31 mouse cellular contexts compared by ENCODE assay signal in genomic region chr7:135543033-135543432, GRCm38 (mm10). TPM values are rescaled to one million over a fixed set of nuclear protein-coding genes. Genes with fewer than 3 reads are reported as not detected.
DNase-seq lines count a peak whose midpoint lies in the region; ATAC-seq and TF ChIP-seq lines count a peak whose summit lies in the region.
"Had no signal": no experiment of that assay in that cellular context is flagged by ENCODE, and none has a peak within 500 bp of the region (broad histone marks: within the 10 kb centered on the region; RNA-seq: fewer than 3 reads in every experiment).

No protein-coding gene starts in this region.

- no peaks in the 10 kb centered on the region for H3K27me3 ChIP-seq in hindbrain, embryonic 16.5 days (replicated peaks; ENCODE audit: control insufficient read depth, insufficient read depth, low read length)
- peaks cover 12% of the 10 kb centered on the region for H3K27me3 ChIP-seq in hindbrain, embryonic 11.5 days (ENCODE audit: control insufficient read depth, insufficient read depth, low read length)
- H3K27me3 ChIP-seq in limb, embryonic 15.5 days: peaks cover 20% of the 10 kb centered on the region; the same call in 1 of the 2 replicates
- H3K27me3 ChIP-seq in limb, embryonic 10.5 days (ENCODE audit: low read depth, poor library complexity, severe bottlenecking): peaks cover 28% of the 10 kb centered on the region

- H3K36me3 ChIP-seq in hindbrain, embryonic 16.5 days (ENCODE audit: control insufficient read depth, insufficient read depth, low read length): no peaks in the 10 kb centered on the region
- H3K36me3 ChIP-seq in hindbrain, embryonic 11.5 days (ENCODE audit: control insufficient read depth, insufficient read depth, low read length): no peaks in the 10 kb centered on the region
- H3K36me3 ChIP-seq in limb, embryonic 15.5 days: no peaks in the 10 kb centered on the region
- H3K36me3 ChIP-seq in limb, embryonic 10.5 days: no peaks in the 10 kb centered on the region
- H3K36me3 ChIP-seq: heart, embryonic 10.5 days; heart, embryonic 15.5 days; lung, embryonic 15.5 days; midbrain, embryonic 13.5 days; neural tube, embryonic 15.5 days had no signal

- WGBS in hindbrain, embryonic 16.5 days: 51% methylated on average over 3 of the region's 3 CpGs
- 69% methylated on average over 2 of the region's 3 CpGs for WGBS in hindbrain, embryonic 11.5 days
- WGBS in limb, embryonic 15.5 days: 57% methylated on average over 2 of the region's 3 CpGs
- 79% methylated on average over 3 of the region's 3 CpGs for WGBS in limb, embryonic 10.5 days

- no peak overlapping the region for H3K4me3 ChIP-seq in hindbrain, embryonic 16.5 days (ENCODE audit: low read length)
- H3K4me3 ChIP-seq in hindbrain, embryonic 11.5 days (ENCODE audit: low read depth, low read length): no peak overlapping the region
- H3K4me3 ChIP-seq in limb, embryonic 15.5 days: no peak overlapping the region
- H3K4me3 ChIP-seq in limb, embryonic 10.5 days: no peak overlapping the region
- H3K4me3 ChIP-seq: forebrain, embryonic 13.5 days; heart, embryonic 10.5 days; heart, embryonic 15.5 days; lung, embryonic 15.5 days; midbrain, embryonic 13.5 days; neural tube, embryonic 15.5 days had no signal

- no peak overlapping the region; the same call in 1 of the 2 replicates for H3K27ac ChIP-seq in hindbrain, embryonic 16.5 days (ENCODE audit: low read depth, low read length)
- no peak overlapping the region for H3K27ac ChIP-seq in hindbrain, embryonic 11.5 days (ENCODE audit: low read depth, low read length)
- no peak overlapping the region for H3K27ac ChIP-seq in limb, embryonic 15.5 days
- no peak overlapping the region for H3K27ac ChIP-seq in limb, embryonic 10.5 days
- H3K27ac ChIP-seq: forebrain, embryonic 13.5 days; heart, embryonic 10.5 days; heart, embryonic 15.5 days; liver, embryonic 14.5 days; lung, embryonic 15.5 days; midbrain, embryonic 13.5 days; neural tube, embryonic 15.5 days had no signal

- peaks cover 5% of the 10 kb centered on the region; the same call in 1 of the 2 replicates for H3K4me1 ChIP-seq in hindbrain, embryonic 16.5 days (ENCODE audit: control insufficient read depth, insufficient read depth, low read depth, low read length)
- no peaks in the 10 kb centered on the region for H3K4me1 ChIP-seq in hindbrain, embryonic 11.5 days (replicated peaks; ENCODE audit: control insufficient read depth, insufficient read depth, low read length)
- H3K4me1 ChIP-seq in limb, embryonic 15.5 days: peaks cover 21% of the 10 kb centered on the region
- peaks cover 6% of the 10 kb centered on the region for H3K4me1 ChIP-seq in limb, embryonic 10.5 days

- H3K9me3 ChIP-seq in hindbrain, embryonic 16.5 days (ENCODE audit: control insufficient read depth, low read length): no peaks in the 10 kb centered on the region
- H3K9me3 ChIP-seq in hindbrain, embryonic 11.5 days (ENCODE audit: control insufficient read depth, low read length): no peaks in the 10 kb centered on the region
- no peaks in the 10 kb centered on the region for H3K9me3 ChIP-seq in limb, embryonic 15.5 days
- H3K9me3 ChIP-seq in limb, embryonic 10.5 days (replicated peaks): no peaks in the 10 kb centered on the region
- H3K9me3 ChIP-seq: forebrain, embryonic 13.5 days; heart, embryonic 10.5 days; heart, embryonic 15.5 days; lung, embryonic 15.5 days; midbrain, embryonic 13.5 days; neural tube, embryonic 15.5 days had no signal

- no peak overlapping the region for H3K9ac ChIP-seq in hindbrain, embryonic 16.5 days (ENCODE audit: low read depth, low read length)
- no peak overlapping the region for H3K9ac ChIP-seq in hindbrain, embryonic 11.5 days (ENCODE audit: low read depth, low read length)
- H3K9ac ChIP-seq in limb, embryonic 15.5 days: no peak overlapping the region
- H3K9ac ChIP-seq: forebrain, embryonic 13.5 days; heart, embryonic 15.5 days; liver, embryonic 14.5 days; lung, embryonic 15.5 days; midbrain, embryonic 13.5 days; neural tube, embryonic 15.5 days had no signal

- no peak for TF ChIP-seq CTCF in brain, embryonic 14.5 days (IDR thresholded peaks at IDR 0.05; ENCODE audit: borderline replicate concordance, extremely low read depth, insufficient read depth, insufficient read length)

- no peak for DNase-seq in hindbrain, embryonic 11.5 days (ENCODE audit: low spot score)
- no peak for DNase-seq in limb, embryonic 10.5 days (ENCODE audit: low spot score)
- peak; percentile 11 for DNase-seq in CD4-positive helper T cell, adult 2 months (ENCODE audit: low read depth, low spot score)
- DNase-seq in brain, embryonic 14.5 days (ENCODE audit: low read depth): peak; percentile 30
- no peak for DNase-seq in frontal cortex, postnatal 36 days (ENCODE audit: low spot score in 2 of 2)
- DNase-seq: adrenal gland, postnatal 10 days; cerebellum, adult 2 months; gastrocnemius, postnatal 14 days; heart, adult 11 months; kidney, adult 8-10 months; kidney, postnatal 10 days; liver; right cerebral cortex, adult 18-20 months; spleen, adult 18-20 months had no signal

- no peak overlapping the region for H3K4me2 ChIP-seq in hindbrain, embryonic 16.5 days (ENCODE audit: low read length)
- H3K4me2 ChIP-seq in hindbrain, embryonic 11.5 days (replicated peaks; ENCODE audit: low read depth, low read length): no peak overlapping the region
- no peak overlapping the region for H3K4me2 ChIP-seq in limb, embryonic 15.5 days
- H3K4me2 ChIP-seq: forebrain, embryonic 13.5 days; heart, embryonic 15.5 days; lung, embryonic 15.5 days; midbrain, embryonic 13.5 days; neural tube, embryonic 15.5 days had no signal

- peak; percentile 38; the same call in 1 of the 2 replicates for ATAC-seq in hindbrain, embryonic 16.5 days
- no peak for ATAC-seq in hindbrain, embryonic 11.5 days (ENCODE audit: low FRiP score)
- 0 out of 2 replicates have a peak, but pooled peaks have one; percentile 46 for ATAC-seq in limb, embryonic 15.5 days (ENCODE audit: insufficient number of reproducible peaks, low FRiP score, low TSS enrichment, low read depth)
- no peak for ATAC-seq in monocyte, adult 5-6 weeks (replicated peaks; ENCODE audit: insufficient number of reproducible peaks, low FRiP score, low TSS enrichment, poor library complexity, severe bottlenecking)
- ATAC-seq: forebrain, embryonic 13.5 days; intestine, embryonic 16.5 days; midbrain, embryonic 13.5 days had no signal

- no peak for TF ChIP-seq POLR2A in brain, embryonic 14.5 days (IDR thresholded peaks at IDR 0.05; ENCODE audit: borderline replicate concordance, extremely low read depth, insufficient read depth, insufficient read length, poor library complexity, severe bottlenecking)

RNA-seq across cellular contexts. Expression of gene Ptpre, which starts 5.8 kb away (rescaled TPM):
- 6.9 and 8.1 TPM in 2 replicates for polyA plus RNA-seq in hindbrain, embryonic 16.5 days (2015; fragmentation: Nextera tagmentation; extraction: Ambion mirVana)
- polyA plus RNA-seq in hindbrain, embryonic 11.5 days (2014; fragmentation: Nextera tagmentation; extraction: Ambion mirVana): 0.83 and 1.3 TPM in 2 replicates
- 4.5 and 4.9 TPM in 2 replicates for polyA plus RNA-seq in limb, embryonic 15.5 days (2015; fragmentation: Nextera tagmentation; extraction: Ambion mirVana)
- polyA plus RNA-seq in limb, embryonic 10.5 days (2016; fragmentation: Nextera tagmentation; extraction: Ambion mirVana): 0.58 and 0.64 TPM in 2 replicates
- 3.3 and 6.7 TPM in 2 replicates for polyA plus RNA-seq in brain, embryonic 14.5 days (2012; rRNA removed)
- 157 to 186 TPM (median 183 TPM) in 3 replicates for total RNA-seq in monocyte, adult 5-6 weeks (2017)

RNA-seq across cellular contexts. Expression of gene Clrn3, which starts 14.6 kb away (rescaled TPM):
- not detected in 2 replicates for polyA plus RNA-seq in hindbrain, embryonic 16.5 days (2015; fragmentation: Nextera tagmentation; extraction: Ambion mirVana)
- polyA plus RNA-seq in hindbrain, embryonic 11.5 days (2014; fragmentation: Nextera tagmentation; extraction: Ambion mirVana): not detected in 2 replicates
- polyA plus RNA-seq in limb, embryonic 15.5 days (2015; fragmentation: Nextera tagmentation; extraction: Ambion mirVana): not detected in 2 replicates
- polyA plus RNA-seq in limb, embryonic 10.5 days (2016; fragmentation: Nextera tagmentation; extraction: Ambion mirVana): not detected in 2 replicates
- not detected in 2 replicates for polyA plus RNA-seq in brain, embryonic 14.5 days (2012; rRNA removed)
- total RNA-seq in monocyte, adult 5-6 weeks (2017): not detected in 3 replicates
- total RNA-seq: adrenal gland, postnatal 10 days; gastrocnemius, postnatal 14 days; heart, postnatal 25 days; layer of hippocampus, postnatal 14 days; left cerebral cortex, adult 8-10 months; left cerebral cortex, postnatal 36 days; megakaryocyte-erythroid progenitor cell, adult 5-6 weeks had no signal
- polyA plus RNA-seq: cerebellum, adult 2 months; embryonic facial prominence, embryonic 11.5 days; forebrain, embryonic 13.5 days; heart, embryonic 10.5 days; heart, embryonic 15.5 days; liver, embryonic 14.5 days; midbrain, embryonic 13.5 days; neural tube, embryonic 15.5 days had no signal

Comparison
In these comparisons a context has a peak if more than half of its experiments do, and no peak if none do; other contexts are left out.
1. ATAC-seq: peak in hindbrain, embryonic 16.5 days (single experiment) and limb, embryonic 15.5 days (single experiment); none in hindbrain, embryonic 11.5 days (single experiment) and monocyte, adult 5-6 weeks (single experiment).
2. DNase-seq: peak in CD4-positive helper T cell, adult 2 months (single experiment) and brain, embryonic 14.5 days (single experiment); none in hindbrain, embryonic 11.5 days (single experiment), limb, embryonic 10.5 days (single experiment) and frontal cortex, postnatal 36 days (0 of 2).